Mouse (Mus musculus) thymus, adult 2 months (tissue): ENCODE data around the gene Olfr771.
"Not testable (repeated sequence)": the region's sequence is repeated elsewhere in the genome, so short reads cannot be mapped to it uniquely, and the experiment has no call there.

Experiments used
- CTCF ChIP-seq: fragments of 200-500 bp; IDR thresholded peaks from 2 replicates; pipeline ENCODE4 v1.5.1; 2012; ENCODE audit warnings: mild to moderate bottlenecking, control low read depth, low read length, moderate library complexity, borderline replicate concordance; ENCODE audit not compliant: control insufficient read depth, poor library complexity, insufficient read depth; ENCODE audit errors: extremely low read depth
- POLR2A ChIP-seq: fragments of 200-500 bp; IDR thresholded peaks from 2 replicates; pipeline ENCODE4 v1.6.1; 2012; ENCODE audit warnings: mild to moderate bottlenecking, low read length, control low read depth, moderate library complexity; ENCODE audit not compliant: control insufficient read depth, poor library complexity, insufficient read depth; ENCODE audit errors: extremely low read depth

GRCm38 (mm10) chr10:129187319-129187718 lies 22.8 kb upstream of the Olfr771 start, which contains the start of gene Olfr773:
- not testable (repeated sequence) for TF ChIP-seq CTCF, POLR2A
